Mouse (Mus musculus): ENCODE results near the gene Nsd2. TPM values are rescaled to one million over a fixed set of nuclear protein-coding genes. Genes with fewer than 3 reads are reported as not detected.

Nsd2 gene
- polyA plus RNA-seq, 1 experiment from 2014 or later: 77.6 TPM

DNA sequence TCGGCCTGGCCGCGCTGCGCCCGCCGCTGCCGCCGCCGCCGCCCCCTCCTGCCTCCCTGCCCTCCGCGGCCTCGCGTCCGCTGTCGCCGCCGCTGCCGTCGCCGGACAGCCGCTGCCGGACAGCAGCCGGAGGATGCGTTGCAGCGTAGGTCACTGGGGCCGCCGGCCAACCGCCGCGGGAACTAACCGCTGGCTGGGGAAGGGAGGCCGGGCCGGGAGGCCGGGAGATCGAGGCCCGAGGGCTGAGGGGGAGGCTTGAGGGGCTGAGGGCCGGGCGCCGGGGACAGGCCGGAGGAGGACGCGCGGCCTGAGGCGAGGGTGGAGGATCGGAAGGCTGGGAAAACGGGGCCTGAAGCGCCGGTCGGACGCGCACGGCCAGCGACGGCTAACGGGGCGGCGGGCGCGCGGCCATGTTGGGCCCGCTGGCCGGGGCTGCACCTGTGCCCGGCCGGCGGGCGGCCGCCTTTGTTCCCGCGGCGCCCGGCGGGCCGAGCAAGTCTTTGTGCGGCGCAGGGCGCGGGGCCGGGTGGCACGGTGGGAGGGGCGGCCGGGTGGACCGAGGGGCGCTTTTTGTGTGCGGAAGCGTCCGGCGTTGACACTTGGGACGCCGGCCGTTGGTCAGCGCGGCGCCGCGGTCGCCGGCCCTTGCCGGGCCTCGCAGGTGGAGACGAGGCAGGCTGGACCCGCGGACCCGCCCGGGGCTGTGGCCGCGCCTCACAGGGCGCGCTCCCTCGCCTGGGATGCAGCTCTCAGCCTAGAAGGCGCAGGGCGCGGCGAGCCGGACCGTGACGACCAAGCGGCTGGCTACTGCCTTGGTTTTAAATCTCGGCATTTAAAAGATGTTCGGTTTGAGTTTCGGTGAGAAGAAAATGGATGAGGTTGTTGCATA is 452 bp downstream of the Nsd2 start:
- Histone ChIP-seq H3K4me2 (peak overlapping the region; percentile 72), H3K36me3 (no peaks in the 10 kb centered on the region), H3K4me1 (replicated peaks) (peaks cover 54% of the 10 kb centered on the region), H3K9me3 (no peaks in the 10 kb centered on the region), H3K4me3 (peak overlapping the region; percentile 100), H3K9ac (peak overlapping the region; percentile 100), H3K27me3 (no peaks in the 10 kb centered on the region), H3K27ac (peak overlapping the region; percentile 100)
- WGBS: under 1% methylated on average over 97 of the region's 121 CpGs
- peak; percentile 59 for ATAC-seq (ENCODE audit: low FRiP score)

DNA sequence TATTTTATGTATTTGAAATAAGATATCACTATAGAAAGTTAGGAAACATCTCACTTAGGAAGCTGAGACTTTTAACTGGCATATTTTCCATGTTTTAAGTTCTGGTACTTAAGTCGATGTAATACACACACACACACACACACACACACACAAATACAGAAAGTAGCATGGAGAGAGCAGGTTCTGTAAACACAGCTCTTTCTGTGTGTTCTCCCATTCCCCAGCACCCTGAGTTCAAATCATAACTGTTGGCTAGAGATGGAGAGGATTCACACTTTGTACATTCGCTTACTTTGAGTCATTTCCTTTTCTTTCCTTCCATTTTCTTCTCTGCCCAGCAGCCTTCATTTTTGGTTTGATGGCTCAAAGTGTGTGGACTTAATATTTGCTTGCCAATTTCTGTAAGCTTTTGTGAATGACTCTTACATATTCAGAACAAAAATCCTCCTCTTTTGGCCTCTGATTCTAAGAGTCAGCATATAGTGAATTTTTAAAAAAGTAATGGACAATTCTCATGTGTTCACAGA is 1.4 kb downstream of the Nsd2 start:
- whole genome bisulfite sequencing: 47% methylated on average over 2 of the region's 2 CpGs
- peak overlapping the region; percentile 100 for H3K9ac ChIP-seq
- no peak for ATAC-seq (ENCODE audit: low FRiP score)
- H3K27me3 ChIP-seq: no peaks in the 10 kb centered on the region
- H3K4me2 ChIP-seq: peak overlapping the region; percentile 72
- H3K27ac ChIP-seq: no peak overlapping the region
- H3K9me3 ChIP-seq: no peaks in the 10 kb centered on the region
- peak overlapping the region; percentile 100 for H3K4me3 ChIP-seq
- peaks cover 61% of the 10 kb centered on the region for H3K4me1 ChIP-seq (replicated peaks)
- H3K36me3 ChIP-seq: no peaks in the 10 kb centered on the region

DNA sequence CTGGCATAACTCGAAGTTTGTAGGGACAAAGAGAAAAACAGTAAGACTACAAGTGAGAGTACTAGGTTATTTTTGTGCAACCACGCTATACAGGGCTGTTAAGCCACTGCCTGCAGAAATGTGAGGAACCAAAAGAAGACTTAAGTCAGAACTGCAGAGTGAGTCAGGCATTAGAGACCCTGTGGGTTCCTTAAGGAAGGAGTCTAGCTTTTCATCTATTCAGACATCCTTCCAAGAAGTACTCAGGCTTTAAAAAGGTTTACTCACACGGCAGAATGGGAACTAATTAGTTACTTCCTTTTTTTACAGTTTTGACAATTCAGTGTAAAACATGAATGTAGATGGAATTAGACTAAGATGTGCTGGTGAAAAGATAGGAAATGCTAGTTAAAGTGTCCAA is 1.9 kb downstream of the Nsd2 start:
- Histone ChIP-seq H3K4me2 (peak overlapping the region; percentile 72), H3K27ac (no peak overlapping the region), H3K4me3 (peak overlapping the region; percentile 100), H3K4me1 (replicated peaks) (peaks cover 65% of the 10 kb centered on the region), H3K27me3 (no peaks in the 10 kb centered on the region), H3K9me3 (no peaks in the 10 kb centered on the region), H3K36me3 (no peaks in the 10 kb centered on the region), H3K9ac (peak overlapping the region; percentile 100; the same call in 1 of the 2 replicates)
- ATAC-seq (ENCODE audit: low FRiP score): no peak
- 25% methylated on average over 3 of the region's 3 CpGs for WGBS

DNA sequence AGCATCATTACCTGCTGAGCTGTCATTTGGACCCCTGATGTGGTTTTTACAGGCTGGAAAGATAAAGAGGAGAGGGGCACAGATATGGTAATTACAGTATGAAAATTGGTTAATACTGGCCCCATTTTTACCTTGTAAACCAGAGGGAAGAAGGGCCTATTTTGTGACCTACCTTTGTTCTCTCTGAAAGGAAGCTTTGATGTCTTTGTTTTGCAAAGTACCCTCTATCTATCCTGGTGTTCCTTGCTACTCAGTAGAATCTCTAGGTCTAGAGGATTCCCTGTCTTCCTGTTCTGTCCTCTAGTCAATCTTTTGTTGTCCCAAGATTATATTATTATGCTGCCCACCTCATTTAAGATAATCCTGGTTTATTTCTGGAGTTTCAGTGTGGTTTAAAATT is 5.5 kb downstream of the Nsd2 start:
- H3K9ac ChIP-seq: peak overlapping the region; percentile 29; the same call in 1 of the 2 replicates
- H3K4me1 ChIP-seq (replicated peaks): peaks cover 51% of the 10 kb centered on the region
- H3K4me2 ChIP-seq: 0 out of 2 replicates have a peak overlapping the region, but pooled peaks have one; percentile 8
- no peaks in the 10 kb centered on the region for H3K36me3 ChIP-seq
- no peak for ATAC-seq (ENCODE audit: low FRiP score)
- H3K27me3 ChIP-seq: no peaks in the 10 kb centered on the region
- H3K9me3 ChIP-seq: no peaks in the 10 kb centered on the region
- no peak overlapping the region; the same call in 1 of the 2 replicates for H3K27ac ChIP-seq
- no peak overlapping the region for H3K4me3 ChIP-seq

DNA sequence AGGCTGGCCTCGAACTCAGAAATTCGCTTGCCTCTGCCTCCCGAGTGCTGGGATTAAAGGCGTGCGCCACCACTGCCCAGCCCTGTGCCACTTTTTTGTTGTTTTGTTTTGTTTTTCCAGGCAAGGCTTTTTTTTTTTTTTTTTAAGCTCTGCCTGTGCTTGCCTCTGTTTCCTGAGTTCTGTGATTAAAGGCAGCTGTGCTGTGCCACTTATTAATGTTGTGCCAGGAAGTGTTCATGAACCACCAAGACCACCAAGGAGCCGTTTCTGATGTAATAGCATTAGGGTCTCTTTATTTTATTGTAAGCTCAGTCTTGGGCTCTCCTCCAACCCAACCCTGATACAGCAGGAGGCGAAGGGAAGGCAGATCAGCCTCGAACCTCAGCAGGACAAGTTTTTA is 7.6 kb downstream of the Nsd2 start:
- ATAC-seq (ENCODE audit: low FRiP score): no peak
- Histone ChIP-seq H3K4me2 (no peak overlapping the region), H3K9me3 (no peaks in the 10 kb centered on the region), H3K27me3 (no peaks in the 10 kb centered on the region), H3K9ac (no peak overlapping the region), H3K4me1 (replicated peaks) (peaks cover 39% of the 10 kb centered on the region), H3K36me3 (peaks cover 4% of the 10 kb centered on the region; the same call in 1 of the 2 replicates), H3K4me3 (no peak overlapping the region), H3K27ac (no peak overlapping the region)
- WGBS: 88% methylated on average over 8 of the region's 8 CpGs

DNA sequence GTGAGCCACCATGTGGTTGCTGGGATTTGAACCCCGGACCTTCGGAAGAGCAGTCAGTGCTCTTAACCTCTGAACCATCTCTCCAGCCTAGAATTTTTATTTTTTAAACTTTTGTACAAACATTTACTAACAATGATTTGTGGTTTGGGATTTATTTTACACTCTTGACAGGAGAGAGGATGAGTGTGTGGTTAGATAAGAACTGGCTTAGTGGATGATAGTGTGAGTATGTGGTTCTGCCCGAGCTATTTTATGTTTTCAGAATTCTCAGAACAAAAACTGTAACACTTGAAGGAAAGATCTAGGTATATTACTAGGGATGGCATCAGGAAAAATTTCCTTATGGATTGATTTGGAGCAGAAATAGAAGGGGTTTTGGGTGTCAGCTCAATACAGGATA is 9.4 kb downstream of the Nsd2 start:
- Histone ChIP-seq H3K27ac (no peak overlapping the region), H3K4me3 (no peak overlapping the region), H3K4me1 (replicated peaks) (peaks cover 25% of the 10 kb centered on the region), H3K36me3 (peaks cover 4% of the 10 kb centered on the region; the same call in 1 of the 2 replicates), H3K9me3 (no peaks in the 10 kb centered on the region), H3K9ac (no peak overlapping the region), H3K4me2 (no peak overlapping the region), H3K27me3 (no peaks in the 10 kb centered on the region)
- ATAC-seq (ENCODE audit: low FRiP score): no peak
- WGBS: 96% methylated on average over 3 of the region's 3 CpGs

DNA sequence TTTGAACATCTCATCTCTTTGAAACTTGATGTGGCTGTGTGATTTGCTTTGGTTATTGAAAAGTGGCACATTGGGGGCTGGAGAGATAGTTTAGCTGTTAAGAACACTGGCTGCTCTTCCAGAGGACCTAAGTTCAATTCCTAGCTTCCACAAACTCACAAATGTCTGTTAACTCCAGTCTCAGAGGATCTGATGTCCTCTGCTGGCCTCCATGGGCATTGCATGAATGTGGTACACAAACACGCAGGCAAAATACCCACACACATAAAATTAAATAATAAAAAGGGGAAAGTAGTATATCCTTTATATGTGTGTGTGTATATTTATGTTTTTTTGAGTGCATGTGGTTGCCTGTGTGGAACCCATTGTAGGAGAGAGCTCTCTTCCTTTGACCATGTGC is 10.3 kb downstream of the Nsd2 start:
- Histone ChIP-seq H3K4me2 (no peak overlapping the region), H3K27me3 (no peaks in the 10 kb centered on the region), H3K4me3 (no peak overlapping the region), H3K4me1 (replicated peaks) (peaks cover 16% of the 10 kb centered on the region), H3K9ac (no peak overlapping the region), H3K9me3 (no peaks in the 10 kb centered on the region), H3K36me3 (peaks cover 4% of the 10 kb centered on the region; the same call in 1 of the 2 replicates), H3K27ac (no peak overlapping the region)
- no peak for ATAC-seq (ENCODE audit: low FRiP score)
- 69% methylated on average over 1 of the region's 1 CpGs for WGBS

DNA sequence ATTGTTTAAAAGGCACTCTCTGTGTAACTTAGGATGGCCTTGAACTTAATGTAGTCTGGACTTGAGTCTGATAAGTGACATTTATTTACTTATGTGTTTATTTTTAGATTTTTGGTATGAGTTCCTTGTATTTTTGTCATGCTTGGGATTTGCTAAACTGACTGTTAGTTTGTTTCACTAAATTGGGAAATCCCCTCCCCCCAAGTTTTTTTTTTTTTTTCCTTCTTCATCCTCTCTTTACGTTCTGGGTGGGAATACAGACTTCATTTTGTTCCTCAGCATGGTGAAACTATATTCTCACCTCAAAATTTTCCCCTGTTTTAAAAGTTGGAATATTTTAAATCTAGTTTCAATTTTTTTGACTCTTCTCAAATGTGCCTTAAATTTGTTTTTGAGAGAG is 20.8 kb downstream of the Nsd2 start:
- Histone ChIP-seq H3K27ac (no peak overlapping the region), H3K4me3 (no peak overlapping the region), H3K9me3 (no peaks in the 10 kb centered on the region), H3K4me1 (replicated peaks) (no peaks in the 10 kb centered on the region), H3K27me3 (no peaks in the 10 kb centered on the region), H3K36me3 (peaks cover 20% of the 10 kb centered on the region), H3K4me2 (no peak overlapping the region), H3K9ac (no peak overlapping the region)
- WGBS: 86% methylated on average over 1 of the region's 1 CpGs
- ATAC-seq (ENCODE audit: low FRiP score): no peak

DNA sequence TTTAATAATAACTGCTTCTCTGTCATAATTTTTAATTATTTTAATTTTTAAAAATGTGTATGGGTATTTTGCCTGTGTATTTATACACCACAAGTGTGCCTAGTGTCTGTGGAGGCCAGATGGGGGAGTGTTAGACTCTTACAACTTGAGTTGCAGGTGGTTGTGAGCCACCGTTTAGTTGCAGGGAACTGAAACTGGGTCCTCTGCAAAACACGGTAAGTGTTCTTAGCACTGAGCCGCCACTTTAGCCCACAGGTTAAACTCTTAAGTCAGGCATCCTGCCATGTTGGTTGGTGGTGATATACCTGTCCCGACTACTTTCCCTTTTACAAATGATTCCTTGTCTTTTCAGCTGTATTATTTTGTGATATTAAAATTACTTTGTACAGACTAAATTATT is 22.0 kb downstream of the Nsd2 start:
- no peaks in the 10 kb centered on the region for H3K9me3 ChIP-seq
- no peak overlapping the region for H3K4me3 ChIP-seq
- H3K36me3 ChIP-seq: peaks cover 27% of the 10 kb centered on the region
- H3K27me3 ChIP-seq: no peaks in the 10 kb centered on the region
- H3K27ac ChIP-seq: no peak overlapping the region
- no peak overlapping the region for H3K9ac ChIP-seq
- no peak for ATAC-seq (ENCODE audit: low FRiP score)
- WGBS: 97% methylated on average over 4 of the region's 4 CpGs
- H3K4me1 ChIP-seq (replicated peaks): 0 out of 2 replicates have a peak, but pooled peaks cover 2% of the 10 kb centered on the region
- H3K4me2 ChIP-seq: no peak overlapping the region

DNA sequence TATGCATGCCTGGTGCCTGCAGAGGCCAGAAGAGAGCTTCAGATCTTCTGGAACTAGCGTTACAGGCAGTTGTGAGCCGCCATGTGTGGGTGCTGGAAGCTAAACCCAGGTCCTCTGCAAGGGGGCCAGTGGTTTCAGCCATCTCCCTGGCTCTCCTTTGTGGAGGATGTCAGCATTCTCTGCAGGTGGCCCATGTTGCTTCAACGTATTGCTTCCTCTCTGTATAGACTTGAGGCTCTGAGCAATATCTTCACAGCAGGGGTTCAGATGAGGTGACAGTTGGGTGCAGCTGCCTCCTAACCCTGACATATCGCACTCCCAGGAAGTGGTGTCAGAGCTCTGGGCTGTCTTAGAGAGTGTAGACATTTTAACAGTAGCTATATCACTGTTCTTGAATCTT is 30.9 kb downstream of the Nsd2 start:
- WGBS: 89% methylated on average over 4 of the region's 4 CpGs
- Histone ChIP-seq H3K4me1 (replicated peaks) (0 out of 2 replicates have a peak, but pooled peaks cover 4% of the 10 kb centered on the region), H3K27ac (no peak overlapping the region), H3K27me3 (no peaks in the 10 kb centered on the region), H3K9me3 (no peaks in the 10 kb centered on the region), H3K4me3 (no peak overlapping the region), H3K9ac (no peak overlapping the region), H3K4me2 (no peak overlapping the region), H3K36me3 (peaks cover 37% of the 10 kb centered on the region)
- no peak for ATAC-seq (ENCODE audit: low FRiP score)

DNA sequence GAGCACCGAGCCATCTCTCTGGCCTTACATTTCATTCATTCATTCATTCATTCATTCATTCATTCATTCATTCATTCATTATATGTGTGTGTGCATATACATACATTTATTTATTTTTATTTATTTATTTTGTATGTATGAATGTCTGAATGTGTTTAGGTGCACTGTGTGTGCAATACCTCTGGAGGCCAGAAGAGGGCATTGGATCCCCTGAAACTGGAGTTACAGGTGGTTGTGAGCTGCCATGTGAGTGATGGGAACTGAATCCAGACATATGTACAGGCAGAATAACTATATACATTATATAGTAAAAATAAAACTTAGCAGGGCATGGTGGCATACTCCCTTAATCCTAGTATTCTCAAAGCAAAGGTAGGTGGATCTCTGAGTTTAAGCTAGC is 32.6 kb downstream of the Nsd2 start:
- 100% methylated on average over 1 of the region's 1 CpGs for WGBS

DNA sequence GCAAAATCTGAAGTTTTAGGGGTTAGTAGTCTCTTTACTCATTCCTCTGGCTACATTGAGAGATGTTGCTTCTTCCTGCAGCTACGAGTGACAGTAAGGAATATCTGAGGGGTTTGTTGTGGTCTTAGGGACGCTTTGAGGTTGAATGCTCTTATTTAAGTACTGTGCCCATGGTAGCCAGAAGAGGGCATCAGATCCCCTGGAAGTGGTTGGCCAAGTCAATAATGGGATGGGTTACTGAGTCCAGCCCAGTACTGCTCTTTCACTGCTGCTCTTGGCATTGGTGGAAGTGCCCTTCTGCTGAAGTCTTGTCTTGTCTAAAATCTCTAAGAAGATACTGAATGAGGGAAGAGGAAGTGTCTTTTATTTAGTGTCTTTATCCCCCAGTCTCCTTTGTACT is 33.5 kb downstream of the Nsd2 start:
- H3K4me3 ChIP-seq: no peak overlapping the region
- H3K36me3 ChIP-seq: peaks cover 53% of the 10 kb centered on the region
- ATAC-seq (ENCODE audit: low FRiP score): no peak
- H3K4me2 ChIP-seq: no peak overlapping the region
- H3K9ac ChIP-seq: no peak overlapping the region
- no peaks in the 10 kb centered on the region for H3K27me3 ChIP-seq
- no peaks in the 10 kb centered on the region for H3K9me3 ChIP-seq
- 81% methylated on average over 2 of the region's 2 CpGs for WGBS
- H3K4me1 ChIP-seq (replicated peaks): no peaks in the 10 kb centered on the region
- H3K27ac ChIP-seq: no peak overlapping the region

More for the DNA sequence above, 32.6 kb downstream of the Nsd2 start:
- Histone ChIP-seq H3K4me3 (no peak overlapping the region), H3K4me2 (no peak overlapping the region), H3K9me3 (no peaks in the 10 kb centered on the region), H3K27me3 (no peaks in the 10 kb centered on the region), H3K36me3 (peaks cover 44% of the 10 kb centered on the region), H3K9ac (no peak overlapping the region), H3K27ac (no peak overlapping the region), H3K4me1 (replicated peaks) (no peaks in the 10 kb centered on the region)
- ATAC-seq (ENCODE audit: low FRiP score): no peak

DNA sequence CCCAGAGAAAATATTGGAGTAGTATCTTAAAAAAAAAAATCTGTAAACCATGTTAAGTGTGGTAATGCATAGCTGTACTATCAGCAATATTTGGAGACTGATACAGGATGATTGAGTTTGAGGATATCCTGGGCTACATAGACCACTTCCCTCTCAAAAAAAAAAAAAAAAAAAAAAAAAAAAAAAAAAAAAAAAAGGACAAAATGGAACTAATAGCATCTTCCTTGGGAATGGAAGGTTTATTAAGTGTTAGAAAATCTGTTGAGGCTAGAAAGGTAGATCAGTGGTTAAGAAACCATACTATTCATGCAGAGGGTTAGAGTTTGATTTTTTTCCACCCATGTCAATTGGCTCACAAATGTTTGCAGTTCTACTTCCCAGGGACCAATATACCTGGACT is 37.2 kb downstream of the Nsd2 start:
- no peak overlapping the region for H3K4me3 ChIP-seq
- H3K9ac ChIP-seq: no peak overlapping the region
- H3K4me2 ChIP-seq: no peak overlapping the region
- H3K4me1 ChIP-seq (replicated peaks): no peaks in the 10 kb centered on the region
- H3K36me3 ChIP-seq: peaks cover 77% of the 10 kb centered on the region
- no peaks in the 10 kb centered on the region for H3K9me3 ChIP-seq
- H3K27me3 ChIP-seq: no peaks in the 10 kb centered on the region
- H3K27ac ChIP-seq: no peak overlapping the region
- no peak for ATAC-seq (ENCODE audit: low FRiP score)

All from hindbrain, embryonic 13.5 days (tissue).